Mouse (Mus musculus) 416B (cell line): ENCODE results near the gene Spint3.

Experiments used
- DNase-seq: peaks from one replicate; pipeline ENCODE4 v3.0.0; 2011; ENCODE audit warnings: low read depth

Spint3 gene

GRCm38 (mm10) chr2:164549963-164550894 lies 23.0 kb downstream of the Spint3 start:
- no peak for DNase-seq

GRCm38 (mm10) chr2:164549338-164549737 lies 23.9 kb downstream of the Spint3 start:
- no peak for DNase-seq

GRCm38 (mm10) chr2:164544454-164545097 lies 28.7 kb downstream of the Spint3 start:
- peak; percentile 97 for DNase-seq

- DNase-seq: no peak
These were observed 29.5 kb downstream of the Spint3 start for GRCm38 (mm10) chr2:164543745-164544144.

- DNase-seq: no peak
These were observed 30.7 kb downstream of the Spint3 start for GRCm38 (mm10) chr2:164542598-164542997.

GRCm38 (mm10) chr2:164542132-164542531 lies 31.1 kb downstream of the Spint3 start:
- no peak for DNase-seq

- DNase-seq: no peak
These were observed 32.4 kb downstream of the Spint3 start for GRCm38 (mm10) chr2:164540652-164541427.

GRCm38 (mm10) chr2:164537003-164537402 lies 36.3 kb downstream of the Spint3 start:
- DNase-seq: no peak

- DNase-seq: no peak
These were observed 38.9 kb downstream of the Spint3 start for GRCm38 (mm10) chr2:164534315-164534714.

GRCm38 (mm10) chr2:164531169-164531568 lies 42.1 kb downstream of the Spint3 start:
- peak; percentile 71 for DNase-seq

GRCm38 (mm10) chr2:164528557-164528956 lies 44.7 kb downstream of the Spint3 start:
- DNase-seq: peak; percentile 26

GRCm38 (mm10) chr2:164523301-164523773 lies 49.9 kb downstream of the Spint3 start:
- DNase-seq: no peak

- DNase-seq: peak; percentile 80
These were observed 51.0 kb downstream of the Spint3 start for GRCm38 (mm10) chr2:164522280-164522679.

- DNase-seq: peak; percentile 99
These were observed 51.4 kb downstream of the Spint3 start for GRCm38 (mm10) chr2:164521841-164522240.

GRCm38 (mm10) chr2:164520782-164521181 lies 52.5 kb downstream of the Spint3 start:
- peak; percentile 82 for DNase-seq
